In the genomic region with DNA sequence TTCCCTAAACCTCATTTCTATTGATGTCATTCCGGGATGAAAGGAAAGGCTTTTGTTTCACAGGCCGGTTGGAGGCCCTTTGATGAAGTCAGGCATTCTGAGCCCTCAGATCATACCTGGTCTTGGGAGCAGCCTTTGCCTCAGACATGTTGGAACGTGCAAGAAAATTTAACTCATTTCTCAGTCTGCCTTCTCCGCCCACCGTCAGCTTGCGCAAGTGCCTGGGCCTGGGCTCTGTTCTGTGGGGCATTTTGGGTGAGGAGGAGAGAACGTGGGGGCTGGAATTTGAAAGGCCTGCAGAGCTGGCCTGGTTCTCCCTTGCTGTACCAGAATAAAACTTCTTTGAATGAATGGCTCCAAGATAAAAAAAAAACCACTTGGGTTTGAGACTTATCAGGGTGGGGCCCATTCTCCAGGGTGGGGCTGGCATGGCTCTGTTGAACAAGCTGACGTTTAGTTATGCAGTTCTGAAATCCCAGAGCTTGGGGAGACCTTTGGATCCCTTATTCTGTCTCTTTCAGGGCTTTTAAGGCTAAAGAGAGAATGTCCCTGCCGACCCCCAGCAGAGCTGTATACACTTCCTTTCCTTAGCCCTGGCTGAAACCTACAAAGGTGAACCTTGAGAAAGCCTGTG, we compare ENCODE assay signal across 9 mouse cellular contexts.
DNase-seq lines count a peak whose midpoint lies in the region; ATAC-seq lines count a peak whose summit lies in the region.
"Had no signal": no experiment of that assay in that cellular context is flagged by ENCODE, and none has a peak within 500 bp of the region (broad histone marks: within the 10 kb centered on the region; RNA-seq: fewer than 3 reads in every experiment).

No protein-coding gene starts in this region.

- H3K4me3 ChIP-seq in limb, embryonic 11.5 days (ENCODE audit: low read depth, low read length), result no peak overlapping the region

- DNase-seq in embryo, embryonic 11 days, result peak; percentile 37
- DNase-seq in embryo, embryonic 10 days (ENCODE audit: low spot score), result no peak
- peak; percentile 20 to 59 for DNase-seq in left cerebral cortex, adult 18-20 months (ENCODE audit: low spot score in 2 of 2)
- DNase-seq in left cerebral cortex, postnatal 4 days, result no peak
- DNase-seq in R1 (ENCODE audit: low read depth, low spot score), result peak; percentile 60
- DNase-seq in limb, embryonic 11.5 days (ENCODE audit: low spot score), result no peak
- DNase-seq in c-Kit-positive CD71-positive TER-119-positive erythroid progenitor cells, embryonic 14.5 days (ENCODE audit: low spot score), result no peak
- no peak for DNase-seq in heart, adult 11 months
- DNase-seq: kidney, adult 8-10 months had no signal

- no peaks in the 10 kb centered on the region for H3K9me3 ChIP-seq in limb, embryonic 11.5 days (ENCODE audit: control insufficient read depth, low read length)

- 54% methylated on average over 9 of the region's 9 CpGs for WGBS in limb, embryonic 11.5 days

- peak overlapping the region; percentile 23; the same call in 1 of the 2 replicates for H3K27ac ChIP-seq in limb, embryonic 11.5 days (replicated peaks; ENCODE audit: low read depth, low read length)

- ATAC-seq in limb, embryonic 11.5 days (ENCODE audit: insufficient number of reproducible peaks, low FRiP score, low TSS enrichment, low read depth), result no peak

- intact Hi-C loops in left cerebral cortex, postnatal 4 days (cut with DNase I), result no loop called here

- peaks cover 29% of the 10 kb centered on the region for H3K4me1 ChIP-seq in limb, embryonic 11.5 days (ENCODE audit: control insufficient read depth, insufficient read depth, low read length)

- no peaks in the 10 kb centered on the region for H3K27me3 ChIP-seq in limb, embryonic 11.5 days (ENCODE audit: control insufficient read depth, insufficient read depth, low read length)

- H3K4me2 ChIP-seq in limb, embryonic 11.5 days (ENCODE audit: low read depth, severe bottlenecking), result no peak overlapping the region

- no peaks in the 10 kb centered on the region for H3K36me3 ChIP-seq in limb, embryonic 11.5 days (ENCODE audit: control insufficient read depth, insufficient read depth, low read length)

- peak overlapping the region; percentile 19; the same call in 1 of the 2 replicates for H3K9ac ChIP-seq in limb, embryonic 11.5 days (ENCODE audit: low read length)

Comparison
In these comparisons a context has a peak if more than half of its experiments do, and no peak if none do; other contexts are left out.
1. DNase-seq: peak in embryo, embryonic 11 days (single experiment), left cerebral cortex, adult 18-20 months (2 of 2) and R1 (single experiment); none in embryo, embryonic 10 days (single experiment), left cerebral cortex, postnatal 4 days (single experiment), limb, embryonic 11.5 days (single experiment), c-Kit-positive CD71-positive TER-119-positive erythroid progenitor cells, embryonic 14.5 days (single experiment) and heart, adult 11 months (single experiment).